Mouse (Mus musculus) kidney, postnatal 4 days (tissue): Measurements from ENCODE around the gene Rpl13a.
A peak's percentile ranks its signal among the peaks of the same experiment; 100 is the strongest.

Experiments used
- DNase-seq, 2 experiments: peaks; one replicate each; pipeline ENCODE4 v3.0.0; 2021; ENCODE audit warnings: mixed read lengths in 2 of 2

Rpl13a gene

DNA sequence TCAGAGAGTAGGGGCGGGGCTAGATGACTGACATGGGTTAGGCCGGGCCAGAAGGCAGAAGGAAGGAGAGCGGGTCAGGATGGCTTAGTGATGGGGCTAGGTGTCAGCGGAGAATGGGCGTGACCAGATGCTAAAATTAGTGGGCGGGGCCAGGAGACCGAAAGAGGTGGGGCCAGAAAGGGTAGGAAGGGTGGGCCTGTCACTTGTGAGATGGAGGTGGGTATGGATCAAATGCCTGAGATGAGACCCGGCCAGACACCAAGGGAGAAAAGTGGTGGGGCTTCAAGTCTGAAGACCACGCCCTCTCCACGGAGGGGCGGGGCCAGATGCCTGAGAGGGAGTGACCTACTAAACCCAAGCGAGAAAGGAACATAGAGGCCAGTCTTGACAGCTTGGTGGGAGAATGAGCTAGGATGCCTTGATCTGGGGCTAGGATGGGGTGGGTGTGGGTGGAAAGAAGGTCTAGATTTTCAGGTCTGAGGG, 6.0 kb upstream of the Rpl13a start:
- DNase-seq = peak; percentile 76 to 84

DNA sequence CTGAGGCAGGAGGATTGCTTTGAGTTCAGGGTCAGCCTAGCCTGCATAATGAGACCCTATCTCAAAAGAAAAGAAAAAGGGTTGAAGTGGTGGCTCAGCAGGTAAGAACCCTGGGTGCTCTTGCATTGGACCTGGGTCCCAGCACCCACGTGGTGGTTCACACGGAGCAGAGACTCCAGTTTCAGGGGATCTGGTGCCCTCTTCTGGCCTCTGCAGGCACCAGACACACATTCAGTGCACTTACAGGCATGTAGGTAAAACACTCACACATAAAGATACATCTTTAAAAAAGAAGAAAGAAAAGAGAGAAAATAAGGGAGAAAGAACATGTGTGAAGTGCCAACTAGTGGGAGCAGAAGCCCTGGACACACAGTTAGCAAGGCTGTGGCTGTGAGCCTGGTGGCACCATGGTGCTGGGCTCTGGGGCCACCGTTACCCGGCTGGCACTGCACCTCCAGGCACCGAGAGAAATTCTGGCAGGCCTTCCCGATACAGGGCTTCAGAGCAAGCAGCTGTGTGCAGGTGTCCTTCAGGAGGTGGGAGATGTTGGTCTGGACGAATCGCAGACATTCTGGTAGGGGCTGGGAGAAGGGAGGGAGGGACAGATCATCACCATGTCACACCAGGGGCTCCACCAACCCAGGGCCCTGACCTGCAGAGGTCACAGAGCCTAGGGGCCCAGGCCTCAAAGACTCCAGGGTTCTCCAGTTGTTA, 5.0 kb upstream of the Rpl13a start:
- no peak for DNase-seq

GRCm38 (mm10) chr7:45131850-45132249, 3.3 kb upstream of the Rpl13a start:
- DNase-seq = no peak

DNA sequence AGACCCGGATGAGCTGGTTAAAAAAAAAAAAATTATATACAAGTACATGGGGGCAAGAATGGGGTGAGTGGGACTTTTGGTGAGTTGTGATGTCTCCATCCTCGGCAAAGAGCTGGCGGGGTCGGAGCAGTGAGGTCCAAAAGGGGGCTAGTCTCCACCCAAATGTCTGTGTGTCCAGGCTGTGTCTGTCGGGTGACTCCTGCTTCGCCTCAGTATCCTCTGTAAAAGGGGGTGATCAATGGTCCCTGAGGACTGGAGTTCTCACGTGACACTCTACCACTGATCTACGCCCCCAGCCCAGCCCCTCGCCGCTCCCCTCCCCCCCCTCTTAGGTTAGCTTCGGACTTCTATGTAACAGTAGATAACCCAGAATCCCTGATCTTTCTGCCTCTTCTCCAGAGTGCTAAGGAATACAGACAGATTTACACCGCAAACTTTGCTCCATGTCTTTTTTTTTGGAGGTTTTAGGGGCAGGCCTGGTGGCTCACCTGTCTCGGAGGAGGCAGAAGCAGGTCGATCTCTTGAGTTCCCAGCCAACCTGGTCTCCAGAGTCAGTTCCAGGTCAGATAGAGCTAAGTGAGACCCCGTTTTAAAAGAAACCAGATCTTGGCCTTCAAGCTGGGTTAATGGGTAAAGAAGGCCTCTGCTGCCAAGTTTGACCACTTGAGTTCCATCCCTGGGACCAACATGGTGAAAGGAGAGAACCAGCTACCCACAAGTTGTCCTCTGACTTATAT, 1.4 kb upstream of the Rpl13a start:
- no peak for DNase-seq

- DNase-seq = peak; percentile 70 to 79
Observed at GRCm38 (mm10) chr7:45129318-45129717, 757 bp upstream of the Rpl13a start.

DNA sequence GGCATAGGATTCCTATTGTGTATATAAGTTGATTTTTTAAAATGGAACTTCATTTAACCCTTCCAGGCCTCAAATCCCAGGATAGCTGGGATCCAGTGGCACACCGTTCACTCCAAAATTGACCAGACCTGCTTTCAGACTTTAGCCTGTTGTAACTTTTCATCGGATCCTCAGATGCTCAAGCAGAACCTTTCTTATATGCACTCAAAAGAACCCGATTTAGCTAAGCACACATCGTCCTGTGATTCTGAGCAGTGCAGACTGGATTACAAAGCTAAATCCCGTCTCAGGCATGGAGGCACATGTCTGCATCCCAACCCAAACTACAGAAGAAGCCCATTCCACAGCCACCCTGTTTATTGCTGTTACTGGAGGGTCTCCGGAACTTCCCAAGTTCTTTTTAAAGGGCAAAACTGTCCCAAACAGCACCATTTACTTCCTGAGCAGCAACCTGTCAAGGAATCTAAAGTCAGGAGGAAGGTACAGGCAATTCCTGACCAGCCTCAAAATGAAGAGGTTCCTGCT, 799 bp downstream of the Rpl13a start:
- DNase-seq = no peak

- peak in 1 of 2 experiments; percentile 48 for DNase-seq
Observed at GRCm38 (mm10) chr7:45126844-45127699, 1.5 kb downstream of the Rpl13a start.

GRCm38 (mm10) chr7:45126147-45126843, 2.3 kb downstream of the Rpl13a start:
- DNase-seq = no peak

DNA sequence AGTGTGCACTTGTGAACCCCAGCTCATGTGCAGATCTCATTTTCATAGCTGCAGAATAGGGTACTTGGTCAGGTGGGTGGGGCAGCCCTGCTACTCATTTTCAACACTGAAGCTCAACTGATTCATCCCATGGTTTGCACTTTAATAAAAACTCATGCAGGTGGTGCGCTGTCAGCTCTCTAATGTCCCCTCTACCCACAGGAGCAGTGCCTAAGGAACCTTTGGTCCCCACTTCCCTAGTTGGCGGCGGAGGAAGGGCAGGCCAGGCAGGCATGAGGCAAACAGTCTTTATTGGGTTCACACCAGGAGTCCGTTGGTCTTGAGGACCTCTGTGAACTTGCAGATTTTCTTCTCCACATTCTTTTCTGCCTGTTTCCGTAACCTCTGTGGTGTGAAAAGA, 2.9 kb downstream of the Rpl13a start:
- DNase-seq = peak in 1 of 2 experiments; percentile 29

- peak in 1 of 2 experiments; percentile 35 for DNase-seq
Observed at GRCm38 (mm10) chr7:45125144-45125600, 3.4 kb downstream of the Rpl13a start.

- DNase-seq = peak; percentile 99
Observed at GRCm38 (mm10) chr7:45124224-45125143, 4.1 kb downstream of the Rpl13a start, which contains the start of gene Rps11. Rps11 (minus strand) TSS chr7:45124439.

DNA sequence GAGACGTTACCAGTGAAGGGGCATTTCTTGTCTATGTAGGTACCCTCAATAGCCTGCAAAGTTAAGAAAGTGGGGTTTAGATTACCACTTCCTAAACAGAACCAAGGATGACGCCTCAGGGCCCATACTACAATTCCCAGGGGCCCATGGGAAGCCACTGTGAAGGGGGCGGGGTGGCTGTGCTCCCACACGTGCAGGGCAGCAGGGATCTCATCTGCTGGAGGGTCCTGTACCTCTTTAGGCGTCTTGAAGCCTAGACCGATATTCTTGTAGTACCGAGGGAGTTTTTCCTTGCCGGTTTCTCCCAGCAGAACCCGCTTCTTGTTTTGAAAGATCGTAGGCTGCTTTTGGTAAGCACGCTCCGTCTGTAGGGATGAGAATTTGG, 5.4 kb downstream of the Rpl13a start:
- DNase-seq = peak; percentile 56 to 72

DNA sequence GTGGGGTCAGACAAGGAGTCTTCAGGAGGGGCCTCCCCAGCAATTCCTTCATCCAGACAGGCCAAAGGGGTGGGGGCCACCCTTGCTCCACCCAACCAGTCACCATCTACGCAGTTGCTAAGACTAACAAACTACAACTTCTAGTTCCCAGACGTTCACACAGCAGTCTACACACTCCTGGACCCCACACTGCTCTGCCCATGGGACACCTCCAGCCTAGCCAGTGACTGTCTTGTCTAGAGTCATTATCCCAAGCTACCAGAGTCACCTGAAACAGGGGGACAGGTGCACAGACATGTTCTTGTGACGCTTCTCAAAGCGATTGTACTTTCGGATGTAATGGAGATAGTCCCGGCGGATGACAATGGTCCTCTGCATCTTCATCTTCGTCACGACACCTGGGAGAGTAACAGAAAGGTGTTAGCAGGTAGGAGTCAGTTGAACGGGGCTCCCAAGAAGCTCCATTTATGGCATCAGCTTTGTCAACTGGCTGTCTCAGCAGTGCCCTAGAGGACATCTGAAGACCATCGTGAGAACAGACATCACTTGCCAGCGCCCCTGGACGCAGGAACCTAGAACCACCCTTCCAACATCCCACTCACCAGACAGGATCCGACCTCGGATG, 5.9 kb downstream of the Rpl13a start:
- DNase-seq = no peak

- no peak for DNase-seq
Observed at GRCm38 (mm10) chr7:45121966-45122365, 6.6 kb downstream of the Rpl13a start.

GRCm38 (mm10) chr7:45121404-45121803, 7.2 kb downstream of the Rpl13a start:
- DNase-seq = peak; percentile 55 to 74

DNA sequence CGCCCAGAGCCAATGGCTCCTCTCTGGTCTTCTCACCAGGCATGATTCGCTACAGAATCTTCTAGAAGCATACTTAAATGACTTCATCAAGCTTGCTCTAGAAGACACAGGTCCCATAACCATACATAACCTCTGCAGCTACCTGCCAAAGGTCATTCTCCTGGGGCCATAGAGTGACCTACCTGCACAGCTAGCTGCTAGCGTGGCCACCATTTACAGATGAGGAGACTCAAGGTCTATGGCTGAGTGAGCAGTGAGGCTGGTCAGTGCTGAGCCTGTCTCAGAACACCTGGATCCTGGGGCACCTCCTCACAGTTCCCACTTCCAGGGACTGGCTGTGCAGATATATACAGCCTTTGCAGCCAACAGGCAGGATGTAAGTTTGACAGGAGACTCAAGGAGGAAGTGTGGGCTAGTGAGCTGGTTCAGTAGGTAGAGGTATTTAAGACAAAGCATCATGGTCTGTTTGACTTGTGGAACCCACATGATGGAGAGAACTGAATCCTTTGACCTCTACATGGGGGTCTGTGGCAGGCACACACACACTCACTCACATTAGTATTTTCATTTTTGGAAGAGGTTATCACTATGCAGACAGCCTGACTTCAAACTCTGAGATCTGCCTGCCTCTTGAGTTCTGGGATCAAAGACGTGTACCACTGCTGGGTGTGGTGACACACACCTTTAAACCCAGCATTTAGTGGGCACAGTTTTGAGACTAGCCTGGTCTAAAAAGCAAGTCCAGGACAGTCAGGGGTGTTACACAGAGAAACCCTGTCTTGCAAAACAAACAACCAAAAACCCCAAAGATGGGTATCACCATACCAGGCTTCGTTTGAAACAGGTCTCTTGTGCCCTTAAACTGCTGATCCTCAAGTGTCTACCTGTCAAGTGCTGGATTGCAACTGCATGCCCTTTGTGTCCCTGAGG, 8.5 kb downstream of the Rpl13a start:
- no peak for DNase-seq

GRCm38 (mm10) chr7:45118336-45118735, 10.2 kb downstream of the Rpl13a start:
- no peak for DNase-seq

DNA sequence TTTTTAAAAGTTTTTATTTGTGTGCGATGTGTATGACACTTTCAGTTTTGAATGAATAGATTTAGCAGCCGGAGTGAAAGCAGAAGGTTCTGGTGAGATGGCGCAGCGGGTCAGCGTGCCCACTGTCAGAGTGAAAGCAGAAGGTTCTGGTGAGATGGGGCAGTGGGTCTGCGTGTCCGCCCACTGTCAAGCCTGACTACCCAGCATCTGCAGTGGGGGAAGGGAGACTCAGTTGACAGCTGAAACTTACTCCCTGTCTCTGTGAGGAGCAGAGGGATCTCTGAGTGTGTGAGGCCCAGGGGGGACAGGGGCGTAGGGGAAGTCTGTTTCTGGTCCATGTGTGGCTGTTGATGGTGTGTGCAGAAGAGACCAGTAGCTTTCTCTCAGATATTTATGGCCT, 11.0 kb downstream of the Rpl13a start:
- no peak for DNase-seq

DNA sequence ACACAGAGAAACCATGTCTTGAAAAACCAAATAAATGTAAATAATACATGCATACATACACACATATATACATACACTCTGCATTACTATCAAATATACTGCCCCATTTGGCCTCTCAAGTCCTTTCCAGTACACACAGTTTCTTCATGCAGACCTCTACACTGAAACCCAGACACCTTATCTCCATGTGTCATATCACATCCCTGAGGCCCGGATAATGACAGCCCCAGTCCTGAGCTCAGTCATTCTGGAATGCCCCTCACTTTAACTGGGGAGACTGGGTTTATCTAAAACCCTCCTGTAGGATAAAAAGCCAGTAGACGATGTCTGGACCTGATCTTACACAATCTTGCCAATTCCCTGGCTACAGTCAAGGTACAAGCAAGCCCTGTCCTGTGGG, 15.1 kb downstream of the Rpl13a start:
- DNase-seq = no peak
